Mouse (Mus musculus) heart, postnatal 36 days (tissue): ENCODE results near the gene Las1l. TPM values are rescaled to one million over a fixed set of nuclear protein-coding genes. Genes with fewer than 3 reads are reported as not detected.

Experiments
- DNase-seq, 2 experiments: peaks; one replicate each; pipeline ENCODE4 v3.0.0; 2021 to 2022
- intact Hi-C: fragments of 180-260 bp; cut with DNase I; formaldehyde crosslinking; loops from one replicate; pipeline ENCODE4 v1.15.1; 2025
- total RNA-seq, 2 experiments: library from RNA; stranded (reverse); gene quantifications; 2 replicates each; pipeline ENCODE4 v1.2.3; 2021

The Las1l gene
- 10 to 100 TPM; 37.1 to 42.0 TPM for total RNA-seq

- intact Hi-C loops = loop anchor here (2.0 to 5.0 kb wide), 2 partner anchors 222 to 929 kb away; partner anchors contain the start of gene Spin4
Measured at GRCm38 (mm10) chrX:95956497-95957293, at the start of gene Las1l. TSS of gene Las1l (minus strand) at chrX:95956962.

GRCm38 (mm10) chrX:96006395-96006794, 49.6 kb upstream of the Las1l start:
- intact Hi-C loops = loop anchor here (1.0 to 5.0 kb wide), 2 partner anchors 172 to 321 kb away; no protein-coding TSS in a partner anchor
- peak in 1 of 2 experiments; percentile 18 for DNase-seq

More at GRCm38 (mm10) chrX:95956497-95957293, at the start of gene Las1l:
- DNase-seq = peak; percentile 83 to 85

- DNase-seq = no peak
- intact Hi-C loops = no loop called here
Measured at GRCm38 (mm10) chrX:95999601-96000000, 42.8 kb upstream of the Las1l start.

GRCm38 (mm10) chrX:95993206-95993605, 36.4 kb upstream of the Las1l start:
- intact Hi-C loops = no loop called here
- DNase-seq = no peak

GRCm38 (mm10) chrX:95969936-95970335, 13.2 kb upstream of the Las1l start:
- DNase-seq = no peak
- intact Hi-C loops = no loop called here

- intact Hi-C loops = no loop called here
- DNase-seq = no peak
Measured at GRCm38 (mm10) chrX:95969116-95969515, 12.4 kb upstream of the Las1l start.

- intact Hi-C loops = no loop called here
- DNase-seq = peak; percentile 31 to 49
Measured at GRCm38 (mm10) chrX:95968594-95968965, 11.8 kb upstream of the Las1l start.

- intact Hi-C loops = no loop called here
Measured at GRCm38 (mm10) chrX:95967847-95968593, 11.3 kb upstream of the Las1l start.

GRCm38 (mm10) chrX:95965036-95965435, 8.3 kb upstream of the Las1l start:
- intact Hi-C loops = no loop called here

More at GRCm38 (mm10) chrX:95967847-95968593, 11.3 kb upstream of the Las1l start:
- DNase-seq = peak; percentile 5 to 20

GRCm38 (mm10) chrX:95963366-95963765, 6.6 kb upstream of the Las1l start:
- intact Hi-C loops = no loop called here
- no peak for DNase-seq

More at GRCm38 (mm10) chrX:95965036-95965435, 8.3 kb upstream of the Las1l start:
- DNase-seq = no peak

GRCm38 (mm10) chrX:95957461-95957860, 699 bp upstream of the Las1l start:
- DNase-seq = peak; percentile 4 to 10
- intact Hi-C loops = loop anchor here (2.0 to 5.0 kb wide), 2 partner anchors 221 to 930 kb away; partner anchors contain the start of gene Spin4

GRCm38 (mm10) chrX:95950776-95951175, 6.0 kb downstream of the Las1l start:
- intact Hi-C loops = no loop called here
- peak; percentile 7 to 17 for DNase-seq

GRCm38 (mm10) chrX:95948135-95948534, 8.6 kb downstream of the Las1l start:
- intact Hi-C loops = no loop called here
- DNase-seq = no peak

GRCm38 (mm10) chrX:95945496-95945895, 11.3 kb downstream of the Las1l start:
- DNase-seq = no peak
- intact Hi-C loops = no loop called here

- intact Hi-C loops = no loop called here
- no peak for DNase-seq
Measured at GRCm38 (mm10) chrX:95935481-95935880, 21.3 kb downstream of the Las1l start.

- no peak for DNase-seq
- intact Hi-C loops = no loop called here
Measured at GRCm38 (mm10) chrX:95902716-95903115, 54.0 kb downstream of the Las1l start.

Other genes starting within 250 kb of the Las1l start
- gene Zc3h12b, start 245.3 kb downstream of the Las1l start, total RNA-seq = under 1 TPM; 0.46 to 0.69 TPM
- 100 to 1,000 TPM; 116 to 124 TPM for gene Msn, start 139.1 kb upstream of the Las1l start, total RNA-seq